In the genomic region with DNA sequence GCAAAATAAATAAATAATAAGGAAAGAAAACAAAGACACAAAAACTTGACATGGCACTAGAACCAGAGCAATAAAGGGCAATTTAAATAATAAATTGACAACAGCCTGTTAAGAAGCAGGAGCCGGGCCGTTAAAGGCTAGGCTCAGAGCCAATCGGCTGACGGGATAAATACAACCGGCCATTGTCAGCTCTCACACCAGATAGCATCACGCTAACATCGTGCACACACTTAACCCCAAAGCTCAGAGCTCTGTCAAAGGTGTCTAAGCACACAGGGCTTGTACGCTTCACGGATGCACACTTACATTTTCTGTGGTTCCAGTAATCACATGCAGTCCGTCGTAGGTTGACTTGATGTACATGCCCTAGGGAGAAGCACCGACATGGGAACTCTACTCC, we compare ENCODE assay signal across 30 mouse cellular contexts.
DNase-seq lines count a peak whose midpoint lies in the region; ATAC-seq lines count a peak whose summit lies in the region.
"Had no signal": no experiment of that assay in that cellular context is flagged by ENCODE, and none has a peak within 500 bp of the region (broad histone marks: within the 10 kb centered on the region; RNA-seq: fewer than 3 reads in every experiment).

No protein-coding gene starts in this region.

- no peak overlapping the region for H3K4me3 ChIP-seq in forebrain, embryonic 15.5 days
- no peak overlapping the region for H3K4me3 ChIP-seq in forebrain, embryonic 10.5 days
- no peak overlapping the region for H3K4me3 ChIP-seq in kidney, embryonic 14.5 days (ENCODE audit: low read length)
- H3K4me3 ChIP-seq in neural tube, embryonic 15.5 days (replicated peaks), result no peak overlapping the region
- H3K4me3 ChIP-seq: embryonic facial prominence, embryonic 10.5 days; embryonic facial prominence, embryonic 15.5 days; gastrocnemius, adult 2 months; kidney, embryonic 15.5 days; myocyte had no signal

- no peaks in the 10 kb centered on the region for H3K9me3 ChIP-seq in forebrain, embryonic 15.5 days
- H3K9me3 ChIP-seq in forebrain, embryonic 10.5 days, result no peaks in the 10 kb centered on the region
- no peaks in the 10 kb centered on the region for H3K9me3 ChIP-seq in kidney, embryonic 14.5 days (ENCODE audit: control insufficient read depth, low read length)
- H3K9me3 ChIP-seq in neural tube, embryonic 15.5 days (replicated peaks), result no peaks in the 10 kb centered on the region
- H3K9me3 ChIP-seq: embryonic facial prominence, embryonic 10.5 days; embryonic facial prominence, embryonic 15.5 days; kidney, embryonic 15.5 days had no signal

- no peak overlapping the region for H3K9ac ChIP-seq in forebrain, embryonic 15.5 days (replicated peaks)
- no peak overlapping the region for H3K9ac ChIP-seq in kidney, embryonic 14.5 days (ENCODE audit: low read depth, low read length)
- H3K9ac ChIP-seq in neural tube, embryonic 15.5 days (replicated peaks), result no peak overlapping the region
- H3K9ac ChIP-seq: embryonic facial prominence, embryonic 15.5 days; kidney, embryonic 15.5 days; liver, embryonic 14.5 days had no signal

- DNase-seq in forebrain, embryonic 10.5 days (ENCODE audit: extremely low spot score, low spot score), result no peak
- no peak for DNase-seq in kidney, postnatal 25 days
- DNase-seq in retina, postnatal 1 day, result peak; percentile 11
- no peak for DNase-seq in retina, embryonic 14.5 days (ENCODE audit: low spot score)
- no peak for DNase-seq in thymus, postnatal 10 days (ENCODE audit: low spot score in 2 of 2)
- DNase-seq: adrenal gland, postnatal 14 days; cerebellum, adult 18-20 months; cerebellum, postnatal 14 days; gastrocnemius, adult 2 months; gastrocnemius, postnatal 36 days; heart, adult 18-20 months; heart, postnatal 36 days; kidney, adult 11 months; layer of hippocampus, adult 9-11 months; liver; lung, adult 2 months; thymus, adult 2 months; thymus, postnatal 4 days had no signal

- WGBS in forebrain, embryonic 15.5 days, result 48% methylated on average over 12 of the region's 12 CpGs
- WGBS in forebrain, embryonic 10.5 days, result 95% methylated on average over 12 of the region's 12 CpGs
- WGBS in kidney, embryonic 14.5 days, result 51% methylated on average over 12 of the region's 12 CpGs
- 40% methylated on average over 12 of the region's 12 CpGs for WGBS in neural tube, embryonic 15.5 days

- H3K27me3 ChIP-seq in forebrain, embryonic 15.5 days, result no peaks in the 10 kb centered on the region
- H3K27me3 ChIP-seq in forebrain, embryonic 10.5 days (ENCODE audit: poor library complexity, severe bottlenecking), result no peaks in the 10 kb centered on the region
- H3K27me3 ChIP-seq in kidney, embryonic 14.5 days (ENCODE audit: control insufficient read depth, insufficient read depth, low read length), result no peaks in the 10 kb centered on the region
- no peaks in the 10 kb centered on the region for H3K27me3 ChIP-seq in neural tube, embryonic 15.5 days (replicated peaks)
- H3K27me3 ChIP-seq: embryonic facial prominence, embryonic 15.5 days; kidney, embryonic 15.5 days had no signal

- H3K4me1 ChIP-seq in forebrain, embryonic 15.5 days, result peaks cover 8% of the 10 kb centered on the region
- no peaks in the 10 kb centered on the region for H3K4me1 ChIP-seq in forebrain, embryonic 10.5 days
- 0 out of 2 replicates have a peak, but pooled peaks cover 2% of the 10 kb centered on the region for H3K4me1 ChIP-seq in kidney, embryonic 14.5 days (ENCODE audit: control insufficient read depth, insufficient read depth, low read length)
- peaks cover 9% of the 10 kb centered on the region; the same call in 1 of the 2 replicates for H3K4me1 ChIP-seq in neural tube, embryonic 15.5 days
- H3K4me1 ChIP-seq: embryonic facial prominence, embryonic 10.5 days; embryonic facial prominence, embryonic 15.5 days had no signal

- H3K4me2 ChIP-seq in forebrain, embryonic 15.5 days (replicated peaks), result no peak overlapping the region
- H3K4me2 ChIP-seq in kidney, embryonic 14.5 days (replicated peaks; ENCODE audit: low read depth, low read length), result no peak overlapping the region
- peak overlapping the region; percentile 41 for H3K4me2 ChIP-seq in neural tube, embryonic 15.5 days
- H3K4me2 ChIP-seq: embryonic facial prominence, embryonic 15.5 days; heart, embryonic 11.5 days; kidney, embryonic 15.5 days; midbrain, embryonic 11.5 days had no signal

- no peaks in the 10 kb centered on the region for H3K36me3 ChIP-seq in forebrain, embryonic 15.5 days
- peaks cover 43% of the 10 kb centered on the region for H3K36me3 ChIP-seq in forebrain, embryonic 10.5 days (replicated peaks)
- peaks cover 14% of the 10 kb centered on the region; the same call in 1 of the 2 replicates for H3K36me3 ChIP-seq in kidney, embryonic 14.5 days (ENCODE audit: control insufficient read depth, insufficient read depth, low read length)
- no peaks in the 10 kb centered on the region for H3K36me3 ChIP-seq in neural tube, embryonic 15.5 days

- H3K27ac ChIP-seq in forebrain, embryonic 15.5 days (replicated peaks), result no peak overlapping the region
- H3K27ac ChIP-seq in forebrain, embryonic 10.5 days, result no peak overlapping the region
- peak overlapping the region; percentile 26; the same call in 1 of the 2 replicates for H3K27ac ChIP-seq in kidney, embryonic 14.5 days (ENCODE audit: low read depth, low read length)
- no peak overlapping the region for H3K27ac ChIP-seq in neural tube, embryonic 15.5 days (replicated peaks)
- H3K27ac ChIP-seq: embryonic facial prominence, embryonic 10.5 days; embryonic facial prominence, embryonic 15.5 days; gastrocnemius, adult 2 months; liver, embryonic 14.5 days had no signal

- peak; percentile 61 for ATAC-seq in forebrain, embryonic 15.5 days (replicated peaks)
- ATAC-seq in kidney, embryonic 14.5 days (ENCODE audit: low FRiP score, low TSS enrichment), result peak; percentile 54; the same call in 1 of the 2 replicates
- 0 out of 2 replicates have a peak, but pooled peaks have one; percentile 17 for ATAC-seq in neural tube, embryonic 15.5 days (ENCODE audit: low FRiP score)
- ATAC-seq: CD4-positive, CD25-positive, alpha-beta regulatory T cell, adult 4 months; inflammation-experienced regulatory T-cells, adult 6 months had no signal
